Mouse (Mus musculus) spleen, postnatal 10 days (tissue): ENCODE results near the gene G430095P16Rik.
A peak's percentile ranks its signal among the peaks of the same experiment; 100 is the strongest.

Experiments used
- DNase-seq, 2 experiments: peaks; one replicate each; pipeline ENCODE4 v3.0.0; 2021 to 2022; ENCODE audit warnings: low spot score in 2 of 2

The G430095P16Rik gene

DNA sequence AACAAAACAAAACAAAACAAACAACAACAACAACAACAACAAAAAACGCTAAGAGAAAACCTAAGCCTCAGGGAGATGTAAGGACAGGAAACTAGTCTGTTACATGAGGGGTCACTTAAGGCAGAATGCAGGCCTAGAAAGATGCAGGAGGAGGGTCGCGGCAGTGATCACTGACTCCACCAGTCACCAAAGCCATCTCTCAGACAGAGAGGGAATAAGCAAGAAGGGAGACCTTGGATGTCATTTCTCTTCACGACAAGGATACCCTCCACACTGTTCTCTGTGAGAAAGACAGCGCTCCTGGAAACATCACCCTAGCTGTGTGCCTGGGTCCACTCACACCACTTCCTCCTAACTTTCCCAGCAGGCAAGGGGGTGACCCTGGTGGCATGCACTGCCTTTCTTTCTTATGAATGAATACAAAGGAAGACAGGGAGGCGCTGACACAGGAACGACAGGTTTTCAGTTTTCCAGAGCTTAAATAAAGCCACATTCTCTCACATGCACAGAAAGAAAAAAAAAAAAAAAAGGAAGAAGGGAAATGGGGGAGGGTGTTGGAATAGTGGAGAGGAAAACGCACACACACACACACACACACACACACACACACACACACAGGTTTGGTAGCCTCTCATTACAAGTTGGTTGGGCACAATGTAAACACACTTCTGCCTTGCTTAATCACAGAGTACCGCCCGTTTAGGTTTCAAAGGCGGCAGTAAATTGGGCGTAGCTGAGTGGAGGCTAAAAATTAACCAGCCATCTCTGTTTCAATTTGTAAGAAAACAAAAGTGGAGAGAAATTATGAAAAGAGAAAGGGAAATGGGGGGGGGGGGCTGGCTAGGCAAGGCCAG, 47.5 kb downstream of the G430095P16Rik start:
- DNase-seq = no peak

DNA sequence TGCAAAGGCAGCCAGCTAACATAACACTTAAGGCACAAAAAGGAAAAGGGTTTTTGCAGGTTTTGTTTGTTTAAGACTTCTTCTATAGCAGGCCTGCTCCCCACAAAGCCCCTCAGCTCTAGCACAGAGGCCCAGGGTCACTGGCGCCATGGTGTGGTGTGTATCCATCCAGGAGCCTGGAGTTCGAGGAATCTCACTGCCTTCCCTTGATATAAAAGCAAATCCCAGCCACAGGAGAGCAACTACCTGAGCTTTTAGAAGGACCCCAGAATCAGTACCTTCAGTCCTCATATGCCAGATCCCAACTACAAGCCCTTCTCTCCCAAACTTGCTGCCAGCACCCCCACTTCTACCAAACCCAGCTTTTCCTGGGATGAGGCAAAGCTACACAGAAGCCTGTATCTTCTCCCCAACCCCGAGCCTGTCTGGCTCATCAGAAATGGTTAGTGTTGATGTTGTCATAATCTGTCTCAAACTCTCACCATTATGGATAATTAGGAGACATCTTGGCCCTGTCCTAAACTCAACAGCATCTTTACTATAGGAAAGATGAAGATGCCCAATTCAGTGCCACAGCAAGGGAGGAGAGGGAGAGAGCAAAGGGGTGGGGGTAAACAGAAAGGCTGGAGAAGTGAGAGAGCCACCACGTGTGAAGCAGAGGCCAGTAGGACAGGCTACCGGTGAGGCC, 48.3 kb downstream of the G430095P16Rik start:
- DNase-seq = no peak

DNA sequence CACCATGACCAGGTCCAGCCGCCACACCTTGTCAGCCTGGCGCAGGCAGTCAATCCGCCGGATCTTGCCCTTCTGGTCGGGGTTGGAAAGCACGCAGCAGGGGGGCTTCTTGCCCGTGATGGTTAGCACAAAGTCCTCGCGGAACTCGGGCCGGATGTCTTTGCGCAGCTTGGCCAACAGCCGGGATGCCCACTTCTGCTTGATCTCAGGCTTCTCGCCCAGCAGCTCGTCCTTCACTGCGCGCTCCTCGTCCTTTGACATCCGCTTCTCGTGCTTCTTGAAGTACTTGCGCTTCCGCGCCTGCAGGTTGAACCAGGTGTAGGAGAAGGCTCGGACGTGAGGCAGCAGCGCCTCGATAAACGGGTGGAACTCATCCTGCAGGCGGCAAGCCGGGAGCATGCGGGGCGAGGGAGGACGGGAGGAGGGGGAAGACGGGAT, 49.2 kb downstream of the G430095P16Rik start:
- no peak for DNase-seq

DNA sequence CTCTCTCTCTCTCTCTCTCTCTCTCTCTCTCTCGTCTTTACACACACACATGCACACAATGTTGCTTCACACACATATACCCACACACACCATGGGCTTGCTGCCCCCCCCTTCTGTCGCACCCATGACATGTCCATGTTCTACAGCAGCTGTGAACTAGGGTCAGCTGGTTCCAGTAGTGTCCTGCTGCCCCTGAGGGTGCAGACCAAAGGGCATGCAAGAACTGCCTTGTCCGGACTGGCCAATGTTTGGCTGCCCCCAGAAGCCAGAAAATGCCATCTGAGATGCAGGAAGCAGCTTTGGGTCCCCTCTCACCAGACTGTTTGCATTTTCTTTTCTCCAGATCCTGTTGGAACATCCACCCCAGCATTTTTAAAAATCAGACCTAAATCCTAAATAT, 49.8 kb downstream of the G430095P16Rik start:
- no peak for DNase-seq

DNA sequence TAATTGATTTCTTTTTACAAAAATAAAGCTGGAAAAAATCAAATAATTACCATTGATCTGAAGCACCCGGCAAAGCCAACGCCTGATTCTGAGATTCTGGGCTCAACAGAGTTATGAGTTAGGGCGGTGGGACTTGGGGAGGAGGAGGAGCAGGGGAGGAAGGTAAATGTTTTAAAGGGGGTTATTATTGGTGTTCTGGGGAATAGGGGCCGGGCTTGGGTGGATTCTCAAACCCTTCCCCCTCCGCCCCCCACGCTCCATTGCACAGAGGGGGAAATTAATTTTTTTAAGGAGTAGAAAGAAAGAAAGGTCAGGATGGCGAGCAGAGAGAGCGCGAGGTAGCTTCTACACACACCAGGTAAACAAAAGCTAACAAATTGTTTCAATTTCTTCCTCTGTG, 50.5 kb downstream of the G430095P16Rik start:
- DNase-seq = no peak

DNA sequence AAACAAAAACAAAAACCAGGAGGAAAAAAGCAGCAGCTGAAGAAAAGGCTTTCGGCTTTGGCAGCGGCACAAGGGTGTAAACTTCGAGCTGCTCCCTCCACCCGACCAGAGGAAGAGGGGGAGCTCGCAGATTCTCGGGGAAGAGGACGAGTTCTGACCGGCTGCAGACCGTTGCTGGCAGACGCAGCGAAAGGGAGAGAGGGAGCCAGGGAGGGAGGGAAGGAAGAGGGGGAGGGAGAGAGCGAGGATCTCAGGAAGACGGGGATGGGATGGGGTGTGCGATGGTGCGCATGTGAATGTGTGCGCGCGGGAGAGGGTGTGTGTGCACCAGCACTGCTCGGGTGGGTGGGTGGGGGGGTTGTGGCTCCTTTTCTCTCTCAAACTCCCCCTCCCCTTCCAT, 51.0 kb downstream of the G430095P16Rik start:
- DNase-seq = peak in 1 of 2 experiments; percentile 32

DNA sequence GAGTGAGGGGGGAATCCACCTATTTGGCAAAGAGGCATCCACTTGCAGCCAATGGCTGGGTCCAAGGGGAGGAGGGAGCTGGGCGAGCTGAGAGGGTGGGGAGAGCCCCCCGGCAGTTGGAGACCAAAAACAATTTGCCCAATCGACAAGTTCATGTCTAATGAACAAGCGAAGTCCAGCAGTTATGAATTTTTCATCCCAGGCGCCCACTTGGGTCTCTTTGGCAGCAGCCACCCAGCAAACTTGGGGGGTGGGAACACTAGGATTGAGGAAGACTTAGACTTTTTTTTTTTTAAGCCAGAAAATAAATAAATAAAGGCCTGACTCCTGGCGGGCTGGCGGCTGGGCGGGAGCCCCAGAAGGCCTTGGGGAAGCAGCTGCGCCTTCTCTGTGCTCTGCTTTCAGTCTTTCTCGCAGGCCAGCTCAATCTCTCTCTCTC, 51.7 kb downstream of the G430095P16Rik start:
- no peak for DNase-seq

DNA sequence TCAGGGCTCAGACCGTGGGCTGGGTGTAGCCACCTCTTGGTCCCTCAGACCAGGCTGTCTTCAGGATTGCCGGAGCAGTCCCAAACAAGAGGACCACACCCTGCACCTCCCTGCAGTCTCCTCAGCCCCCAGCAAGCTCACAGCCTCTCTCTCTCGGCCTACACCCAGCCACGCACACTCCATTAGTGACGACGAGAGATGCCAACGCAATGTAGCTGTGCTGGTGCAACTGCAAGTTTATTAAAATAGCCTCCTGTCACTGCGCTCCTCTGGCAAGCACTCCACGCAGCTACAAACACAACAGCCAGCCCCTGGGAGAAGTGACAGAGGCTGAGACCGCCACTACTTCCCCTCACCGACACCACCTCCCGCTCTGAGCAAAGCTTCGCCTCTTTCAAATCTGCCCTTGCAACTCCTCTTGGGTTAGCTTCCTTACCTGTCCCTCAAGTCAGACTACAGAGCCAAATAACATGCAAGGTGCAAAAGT, 52.3 kb downstream of the G430095P16Rik start:
- DNase-seq = no peak

DNA sequence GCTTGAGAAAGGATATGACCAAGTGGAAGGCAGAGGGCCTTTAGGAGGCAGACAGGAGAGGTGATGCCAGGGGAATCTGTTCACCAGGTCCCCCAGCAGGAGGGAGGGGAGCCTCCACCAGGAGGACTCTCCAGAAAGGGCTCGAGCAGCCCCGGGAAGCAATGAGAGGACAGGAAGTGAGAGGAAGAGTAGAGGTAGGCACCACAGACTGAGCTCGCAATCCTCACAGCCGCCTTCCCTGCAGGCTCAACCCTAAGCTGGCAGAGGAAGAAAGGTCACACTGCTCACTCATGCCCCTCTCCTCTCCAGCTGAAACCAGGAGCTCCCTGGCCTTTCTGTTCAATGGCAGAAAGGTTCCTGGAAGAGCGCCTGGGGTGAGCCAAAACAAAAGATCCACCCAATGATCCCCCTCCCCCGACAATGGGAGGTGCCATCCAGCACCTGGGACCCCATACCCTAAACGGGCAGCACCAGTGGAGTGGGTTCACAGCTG, 52.9 kb downstream of the G430095P16Rik start:
- no peak for DNase-seq
